Mouse (Mus musculus): ENCODE results near the gene Mturn. TPM values are rescaled to one million over a fixed set of nuclear protein-coding genes. Genes with fewer than 3 reads are reported as not detected.
A peak's percentile ranks its signal among the peaks of the same experiment; 100 is the strongest.

The Mturn gene
- 8.0 and 8.2 TPM in 2 replicates for polyA plus RNA-seq (2015; fragmentation: Nextera tagmentation; extraction: Ambion mirVana)

- 3% methylated on average over 48 of the region's 48 CpGs for WGBS
Observed at GRCm38 (mm10) chr6:54680891-54681745, at the start of gene Mturn. TSS of gene Mturn (plus strand) at chr6:54681624.

GRCm38 (mm10) chr6:54639877-54640276, 41.5 kb upstream of the Mturn start:
- Histone ChIP-seq H3K9ac (no peak overlapping the region), H3K4me1 (no peaks in the 10 kb centered on the region), H3K27me3 (replicated peaks) (no peaks in the 10 kb centered on the region), H3K27ac (no peak overlapping the region), H3K9me3 (no peaks in the 10 kb centered on the region), H3K36me3 (0 out of 2 replicates have a peak, but pooled peaks cover 2% of the 10 kb centered on the region), H3K4me2 (no peak overlapping the region), H3K4me3 (replicated peaks) (no peak overlapping the region)
- 89% methylated on average over 3 of the region's 3 CpGs for WGBS
- no peak for ATAC-seq (ENCODE audit: insufficient read depth, low FRiP score, low read depth)

More at GRCm38 (mm10) chr6:54680891-54681745, at the start of gene Mturn:
- Histone ChIP-seq H3K9me3 (no peaks in the 10 kb centered on the region), H3K4me1 (0 out of 2 replicates have a peak, but pooled peaks cover 12% of the 10 kb centered on the region), H3K4me3 (replicated peaks) (peak within 1 kb of the TSS; percentile 79), H3K27me3 (replicated peaks) (0 out of 2 replicates have a peak, but pooled peaks cover 7% of the 10 kb centered on the region), H3K9ac (peak within 1 kb of the TSS; percentile 35), H3K36me3 (no peaks in the 10 kb centered on the region), H3K4me2 (peak within 1 kb of the TSS; percentile 94), H3K27ac (peak within 1 kb of the TSS; percentile 55)
- peak; percentile 97 for ATAC-seq (ENCODE audit: insufficient read depth, low FRiP score, low read depth)

- Histone ChIP-seq H3K27me3 (replicated peaks) (no peaks in the 10 kb centered on the region), H3K4me3 (replicated peaks) (no peak overlapping the region), H3K36me3 (0 out of 2 replicates have a peak, but pooled peaks cover 2% of the 10 kb centered on the region), H3K4me2 (no peak overlapping the region), H3K9ac (no peak overlapping the region), H3K4me1 (no peaks in the 10 kb centered on the region), H3K27ac (no peak overlapping the region), H3K9me3 (no peaks in the 10 kb centered on the region)
- ATAC-seq (ENCODE audit: insufficient read depth, low FRiP score, low read depth): no peak
- 76% methylated on average over 2 of the region's 2 CpGs for WGBS
Observed at GRCm38 (mm10) chr6:54641953-54642352, 39.5 kb upstream of the Mturn start.

GRCm38 (mm10) chr6:54643181-54643580, 38.2 kb upstream of the Mturn start:
- no peak for ATAC-seq (ENCODE audit: insufficient read depth, low FRiP score, low read depth)
- Histone ChIP-seq H3K4me2 (no peak overlapping the region), H3K9me3 (no peaks in the 10 kb centered on the region), H3K4me1 (no peaks in the 10 kb centered on the region), H3K36me3 (0 out of 2 replicates have a peak, but pooled peaks cover 2% of the 10 kb centered on the region), H3K27ac (no peak overlapping the region), H3K4me3 (replicated peaks) (no peak overlapping the region), H3K27me3 (replicated peaks) (no peaks in the 10 kb centered on the region), H3K9ac (no peak overlapping the region)
- WGBS: 75% methylated on average over 4 of the region's 4 CpGs

- ATAC-seq (ENCODE audit: insufficient read depth, low FRiP score, low read depth): no peak
- no peaks in the 10 kb centered on the region for H3K9me3 ChIP-seq
- no peaks in the 10 kb centered on the region for H3K27me3 ChIP-seq (replicated peaks)
- H3K36me3 ChIP-seq: no peaks in the 10 kb centered on the region
- no peaks in the 10 kb centered on the region for H3K4me1 ChIP-seq
- H3K4me2 ChIP-seq: no peak overlapping the region
- H3K4me3 ChIP-seq (replicated peaks): no peak overlapping the region
- WGBS: 64% methylated on average over 11 of the region's 11 CpGs
- no peak overlapping the region for H3K27ac ChIP-seq
- H3K9ac ChIP-seq: no peak overlapping the region
Observed at GRCm38 (mm10) chr6:54655471-54656095, 25.8 kb upstream of the Mturn start.

GRCm38 (mm10) chr6:54657861-54658260, 23.6 kb upstream of the Mturn start:
- WGBS: 61% methylated on average over 6 of the region's 6 CpGs
- H3K27ac ChIP-seq: no peak overlapping the region
- no peak for ATAC-seq (ENCODE audit: insufficient read depth, low FRiP score, low read depth)
- no peak overlapping the region for H3K4me3 ChIP-seq (replicated peaks)
- no peak overlapping the region for H3K4me2 ChIP-seq
- no peaks in the 10 kb centered on the region for H3K36me3 ChIP-seq
- H3K9me3 ChIP-seq: no peaks in the 10 kb centered on the region
- H3K27me3 ChIP-seq (replicated peaks): no peaks in the 10 kb centered on the region
- no peaks in the 10 kb centered on the region for H3K4me1 ChIP-seq
- H3K9ac ChIP-seq: no peak overlapping the region

- no peak for ATAC-seq (ENCODE audit: insufficient read depth, low FRiP score, low read depth)
- H3K4me2 ChIP-seq: no peak overlapping the region
- no peaks in the 10 kb centered on the region for H3K36me3 ChIP-seq
- no peak overlapping the region for H3K27ac ChIP-seq
- H3K4me3 ChIP-seq (replicated peaks): no peak overlapping the region
- H3K4me1 ChIP-seq: no peaks in the 10 kb centered on the region
- H3K9me3 ChIP-seq: no peaks in the 10 kb centered on the region
- 82% methylated on average over 6 of the region's 6 CpGs for WGBS
- no peak overlapping the region for H3K9ac ChIP-seq
- no peaks in the 10 kb centered on the region for H3K27me3 ChIP-seq (replicated peaks)
Observed at GRCm38 (mm10) chr6:54669868-54670267, 11.6 kb upstream of the Mturn start.

- Histone ChIP-seq H3K36me3 (no peaks in the 10 kb centered on the region), H3K4me3 (replicated peaks) (no peak overlapping the region), H3K4me2 (no peak overlapping the region), H3K27ac (no peak overlapping the region), H3K4me1 (no peaks in the 10 kb centered on the region), H3K9ac (no peak overlapping the region), H3K27me3 (replicated peaks) (no peaks in the 10 kb centered on the region), H3K9me3 (no peaks in the 10 kb centered on the region)
- 51% methylated on average over 5 of the region's 5 CpGs for WGBS
- ATAC-seq (ENCODE audit: insufficient read depth, low FRiP score, low read depth): no peak
Observed at GRCm38 (mm10) chr6:54672901-54673300, 8.5 kb upstream of the Mturn start.

- H3K9me3 ChIP-seq: no peaks in the 10 kb centered on the region
- H3K4me3 ChIP-seq (replicated peaks): no peak overlapping the region
- no peak overlapping the region for H3K4me2 ChIP-seq
- no peaks in the 10 kb centered on the region for H3K36me3 ChIP-seq
- ATAC-seq (ENCODE audit: insufficient read depth, low FRiP score, low read depth): no peak
- 0 out of 2 replicates have a peak, but pooled peaks cover 12% of the 10 kb centered on the region for H3K4me1 ChIP-seq
- H3K9ac ChIP-seq: no peak overlapping the region
- 72% methylated on average over 5 of the region's 5 CpGs for WGBS
- no peak overlapping the region for H3K27ac ChIP-seq
- 0 out of 2 replicates have a peak, but pooled peaks cover 4% of the 10 kb centered on the region for H3K27me3 ChIP-seq (replicated peaks)
Observed at GRCm38 (mm10) chr6:54679686-54680085, 1.7 kb upstream of the Mturn start.

- H3K4me3 ChIP-seq (replicated peaks): peak overlapping the region; percentile 79
- ATAC-seq (ENCODE audit: insufficient read depth, low FRiP score, low read depth): peak; percentile 50; the same call in 1 of the 2 replicates
- 0 out of 2 replicates have a peak, but pooled peaks cover 7% of the 10 kb centered on the region for H3K27me3 ChIP-seq (replicated peaks)
- peak overlapping the region; percentile 94 for H3K4me2 ChIP-seq
- peak overlapping the region; percentile 35 for H3K9ac ChIP-seq
- H3K9me3 ChIP-seq: no peaks in the 10 kb centered on the region
- H3K27ac ChIP-seq: peak overlapping the region; percentile 55
- H3K36me3 ChIP-seq: no peaks in the 10 kb centered on the region
- under 1% methylated on average over 60 of the region's 61 CpGs for whole genome bisulfite sequencing
- 0 out of 2 replicates have a peak, but pooled peaks cover 12% of the 10 kb centered on the region for H3K4me1 ChIP-seq
Observed at GRCm38 (mm10) chr6:54681746-54682428, 463 bp downstream of the Mturn start.

GRCm38 (mm10) chr6:54684085-54684484, 2.7 kb downstream of the Mturn start:
- Histone ChIP-seq H3K4me3 (replicated peaks) (no peak overlapping the region), H3K36me3 (no peaks in the 10 kb centered on the region), H3K27ac (no peak overlapping the region), H3K9ac (no peak overlapping the region), H3K27me3 (replicated peaks) (0 out of 2 replicates have a peak, but pooled peaks cover 7% of the 10 kb centered on the region), H3K4me1 (0 out of 2 replicates have a peak, but pooled peaks cover 12% of the 10 kb centered on the region), H3K4me2 (no peak overlapping the region), H3K9me3 (no peaks in the 10 kb centered on the region)
- ATAC-seq (ENCODE audit: insufficient read depth, low FRiP score, low read depth): no peak
- 84% methylated on average over 4 of the region's 4 CpGs for WGBS
